Mouse (Mus musculus): ENCODE results near the gene Sufu. TPM values are rescaled to one million over a fixed set of nuclear protein-coding genes. Genes with fewer than 3 reads are reported as not detected.

Sufu gene
- total and polyA plus RNA-seq, 3 experiments, result 8.7 to 11.0 (median 10.6) TPM

- TF ChIP-seq POLR2A (IDR thresholded peaks at IDR 0.05; ENCODE audit: insufficient read depth, low read depth, low read length) (peak; percentile 86), CTCF (IDR thresholded peaks at IDR 0.05) (no peak), EP300 (IDR thresholded peaks at IDR 0.05; ENCODE audit: insufficient read depth, low read depth, low read length) (peak; percentile 80; the same call in 1 of the 2 replicates)
- H3K27ac ChIP-seq, result peak overlapping the region; percentile 99
- peaks cover 32% of the 10 kb centered on the region for H3K36me3 ChIP-seq (ENCODE audit: control insufficient read depth, insufficient read depth, low read length)
- H3K9ac ChIP-seq (ENCODE audit: low read depth, low read length), result peak overlapping the region; percentile 100
- intact Hi-C loops (cut with DNase I), result loop anchor here (1.0 to 5.0 kb wide), 4 partner anchors 21 to 106 kb away; partner anchors contain the start of genes Actr1a, Arl3, Sfxn2 and Sufu
- peak; percentile 85 to 90 for DNase-seq
- under 1% methylated on average over 21 of the region's 21 CpGs for WGBS
- peaks cover 12% of the 10 kb centered on the region for H3K79me2 ChIP-seq (replicated peaks; ENCODE audit: control insufficient read depth, insufficient read depth, low read length)
- peak overlapping the region; percentile 97 for H3K4me3 ChIP-seq
- H3K27me3 ChIP-seq (ENCODE audit: control insufficient read depth, insufficient read depth, low read length), result no peaks in the 10 kb centered on the region
- H3K4me1 ChIP-seq (ENCODE audit: control insufficient read depth, insufficient read depth, low read length), result peaks cover 26% of the 10 kb centered on the region
Observed at GRCm38 (mm10) chr19:46503351-46504084, 106.8 kb downstream of the Sufu start.

- no peaks in the 10 kb centered on the region for H3K27me3 ChIP-seq (ENCODE audit: control insufficient read depth, insufficient read depth, low read length)
- DNase-seq, result peak; percentile 71 to 81
- WGBS, result 0% methylated on average over 4 of the region's 4 CpGs
- peaks cover 16% of the 10 kb centered on the region for H3K79me2 ChIP-seq (replicated peaks; ENCODE audit: control insufficient read depth, insufficient read depth, low read length)
- H3K4me3 ChIP-seq, result peak overlapping the region; percentile 97
- peaks cover 32% of the 10 kb centered on the region for H3K4me1 ChIP-seq (ENCODE audit: control insufficient read depth, insufficient read depth, low read length)
- H3K9ac ChIP-seq (ENCODE audit: low read depth, low read length), result peak overlapping the region; percentile 100
- intact Hi-C loops (cut with DNase I), result loop anchor here (1.0 to 5.0 kb wide), 3 partner anchors 20 to 107 kb away; partner anchors contain the start of genes Actr1a, Arl3, Sfxn2 and Sufu
- peak; percentile 63 for TF ChIP-seq CTCF (IDR thresholded peaks at IDR 0.05)
- TF ChIP-seq POLR2A (IDR thresholded peaks at IDR 0.05; ENCODE audit: insufficient read depth, low read depth, low read length), result no peak
- peak overlapping the region; percentile 99 for H3K27ac ChIP-seq
- H3K36me3 ChIP-seq (ENCODE audit: control insufficient read depth, insufficient read depth, low read length), result peaks cover 35% of the 10 kb centered on the region
Observed at GRCm38 (mm10) chr19:46504085-46504552, 107.4 kb downstream of the Sufu start.

GRCm38 (mm10) chr19:46504822-46505417 lies 108.2 kb downstream of the Sufu start:
- H3K9ac ChIP-seq (ENCODE audit: low read depth, low read length), result peak overlapping the region; percentile 100
- peak overlapping the region; percentile 97 for H3K4me3 ChIP-seq
- H3K4me1 ChIP-seq (ENCODE audit: control insufficient read depth, insufficient read depth, low read length), result peaks cover 39% of the 10 kb centered on the region
- H3K36me3 ChIP-seq (ENCODE audit: control insufficient read depth, insufficient read depth, low read length), result peaks cover 42% of the 10 kb centered on the region
- no peaks in the 10 kb centered on the region for H3K27me3 ChIP-seq (ENCODE audit: control insufficient read depth, insufficient read depth, low read length)
- intact Hi-C loops (cut with DNase I), result loop anchor here (1.0 to 5.0 kb wide), 3 partner anchors 19 to 108 kb away; partner anchors contain the start of genes Actr1a, Arl3, Sfxn2 and Sufu
- peak in 1 of 2 experiments; percentile 30 for DNase-seq
- peaks cover 16% of the 10 kb centered on the region for H3K79me2 ChIP-seq (replicated peaks; ENCODE audit: control insufficient read depth, insufficient read depth, low read length)
- peak overlapping the region; percentile 99 for H3K27ac ChIP-seq
- WGBS, result 18% methylated on average over 9 of the region's 9 CpGs
- TF ChIP-seq POLR2A (IDR thresholded peaks at IDR 0.05; ENCODE audit: insufficient read depth, low read depth, low read length) (no peak), CTCF (IDR thresholded peaks at IDR 0.05) (no peak), EP300 (IDR thresholded peaks at IDR 0.05; ENCODE audit: insufficient read depth, low read depth, low read length) (no peak)

- WGBS, result 35% methylated on average over 8 of the region's 8 CpGs
- Histone ChIP-seq H3K4me1 (ENCODE audit: control insufficient read depth, insufficient read depth, low read length) (peaks cover 44% of the 10 kb centered on the region), H3K27ac (peak overlapping the region; percentile 99), H3K4me3 (peak overlapping the region; percentile 19; the same call in 1 of the 2 replicates), H3K27me3 (ENCODE audit: control insufficient read depth, insufficient read depth, low read length) (no peaks in the 10 kb centered on the region), H3K9ac (ENCODE audit: low read depth, low read length) (peak overlapping the region; percentile 9; the same call in 1 of the 2 replicates), H3K79me2 (replicated peaks; ENCODE audit: control insufficient read depth, insufficient read depth, low read length) (peaks cover 16% of the 10 kb centered on the region), H3K36me3 (ENCODE audit: control insufficient read depth, insufficient read depth, low read length) (peaks cover 51% of the 10 kb centered on the region)
- no peak for TF ChIP-seq POLR2A (IDR thresholded peaks at IDR 0.05; ENCODE audit: insufficient read depth, low read depth, low read length)
- no peak for TF ChIP-seq EP300 (IDR thresholded peaks at IDR 0.05; ENCODE audit: insufficient read depth, low read depth, low read length)
- no peak for TF ChIP-seq CTCF (IDR thresholded peaks at IDR 0.05)
- no peak for DNase-seq
- intact Hi-C loops (cut with DNase I), result no loop called here
Observed at GRCm38 (mm10) chr19:46505646-46506371, 109.1 kb downstream of the Sufu start.

GRCm38 (mm10) chr19:46506372-46506717 lies 109.6 kb downstream of the Sufu start:
- 16% methylated on average over 3 of the region's 3 CpGs for WGBS
- peak overlapping the region; percentile 99 for H3K27ac ChIP-seq
- H3K79me2 ChIP-seq (replicated peaks; ENCODE audit: control insufficient read depth, insufficient read depth, low read length), result peaks cover 16% of the 10 kb centered on the region
- TF ChIP-seq EP300 (IDR thresholded peaks at IDR 0.05; ENCODE audit: insufficient read depth, low read depth, low read length), result no peak
- TF ChIP-seq CTCF (IDR thresholded peaks at IDR 0.05), result no peak
- TF ChIP-seq POLR2A (IDR thresholded peaks at IDR 0.05; ENCODE audit: insufficient read depth, low read depth, low read length), result no peak
- DNase-seq, result no peak
- H3K4me1 ChIP-seq (ENCODE audit: control insufficient read depth, insufficient read depth, low read length), result peaks cover 49% of the 10 kb centered on the region
- intact Hi-C loops (cut with DNase I), result no loop called here
- H3K36me3 ChIP-seq (ENCODE audit: control insufficient read depth, insufficient read depth, low read length), result peaks cover 52% of the 10 kb centered on the region
- peak overlapping the region; percentile 13; the same call in 1 of the 2 replicates for H3K4me3 ChIP-seq
- no peaks in the 10 kb centered on the region for H3K27me3 ChIP-seq (ENCODE audit: control insufficient read depth, insufficient read depth, low read length)
- H3K9ac ChIP-seq (ENCODE audit: low read depth, low read length), result no peak overlapping the region

Data from heart, adult 2 months (tissue).